In genomic region chr6:82040834-82041487, GRCm38 (mm10) we compare ENCODE assay signal across 9 mouse cellular contexts. TPM values are rescaled to one million over a fixed set of nuclear protein-coding genes. Genes with fewer than 3 reads are reported as not detected.
DNase-seq lines count a peak whose midpoint lies in the region; ATAC-seq and TF ChIP-seq lines count a peak whose summit lies in the region.
"Had no signal": no experiment of that assay in that cellular context is flagged by ENCODE, and none has a peak within 500 bp of the region (broad histone marks: within the 10 kb centered on the region; RNA-seq: fewer than 3 reads in every experiment).

TSS of gene Eva1a (plus strand) at chr6:82041043.

- DNase-seq in heart, embryonic 10.5 days (ENCODE audit: low spot score): no peak
- no peak for DNase-seq in heart, postnatal 36 days
- no peak for DNase-seq in testis, postnatal 14 days (ENCODE audit: low spot score)
- no peak for DNase-seq in layer of hippocampus, postnatal 25 days (ENCODE audit: extremely low spot score in 1 of 2, low spot score in 1 of 2)
- DNase-seq in cerebellum, adult 9-10 months: no peak
- DNase-seq in gastrocnemius, postnatal 25 days: no peak

- intact Hi-C loops in heart, postnatal 36 days (cut with DNase I): no loop called here

- peaks cover 34% of the 10 kb centered on the region for H3K4me1 ChIP-seq in heart, embryonic 10.5 days
- peaks cover 15% of the 10 kb centered on the region for H3K4me1 ChIP-seq in testis, adult 2 months (ENCODE audit: control insufficient read depth, insufficient read depth, low read length)
- peaks cover 11% of the 10 kb centered on the region; the same call in 1 of the 2 replicates for H3K4me1 ChIP-seq in neural tube, embryonic 14.5 days (ENCODE audit: control insufficient read depth, insufficient read depth, low read length)

- no peaks in the 10 kb centered on the region for H3K9me3 ChIP-seq in heart, embryonic 10.5 days
- no peaks in the 10 kb centered on the region for H3K9me3 ChIP-seq in neural tube, embryonic 14.5 days (ENCODE audit: control insufficient read depth, low read length)

- TF ChIP-seq CTCF in testis, adult 2 months (IDR thresholded peaks at IDR 0.05; ENCODE audit: control insufficient read depth, insufficient read depth, insufficient replicate concordance, low read depth, low read length): no peak

- 10% methylated on average over 11 of the region's 11 CpGs for WGBS in heart, embryonic 10.5 days
- WGBS in neural tube, embryonic 14.5 days: 17% methylated on average over 11 of the region's 11 CpGs

- H3K4me3 ChIP-seq in heart, embryonic 10.5 days: peak within 1 kb of the TSS; percentile 74
- peak within 1 kb of the TSS; percentile 74 for H3K4me3 ChIP-seq in testis, adult 2 months (ENCODE audit: control insufficient read depth, low read depth, low read length)
- H3K4me3 ChIP-seq in neural tube, embryonic 14.5 days (ENCODE audit: low read depth, low read length): peak within 1 kb of the TSS; percentile 36

- H3K9ac ChIP-seq in neural tube, embryonic 14.5 days (replicated peaks; ENCODE audit: low read depth, low read length): peak within 1 kb of the TSS; percentile 34; the same call in 1 of the 2 replicates

- peaks cover 56% of the 10 kb centered on the region for H3K27me3 ChIP-seq in heart, embryonic 10.5 days (ENCODE audit: insufficient read depth, poor library complexity, severe bottlenecking)
- H3K27me3 ChIP-seq in testis, adult 2 months (ENCODE audit: control insufficient read depth, insufficient read depth, low read length): no peaks in the 10 kb centered on the region
- peaks cover 21% of the 10 kb centered on the region for H3K27me3 ChIP-seq in neural tube, embryonic 14.5 days (ENCODE audit: control insufficient read depth, insufficient read depth, low read length)

- no peak for TF ChIP-seq POLR2A in testis, adult 2 months (IDR thresholded peaks at IDR 0.05; ENCODE audit: control insufficient read depth, low read depth, low read length)

- peak within 1 kb of the TSS; percentile 82 for H3K27ac ChIP-seq in heart, embryonic 10.5 days
- no peak within 1 kb of the TSS for H3K27ac ChIP-seq in testis, adult 2 months (ENCODE audit: control insufficient read depth, insufficient read depth, low read depth, low read length)
- no peak within 1 kb of the TSS for H3K27ac ChIP-seq in neural tube, embryonic 14.5 days (ENCODE audit: low read depth, low read length)

- no peak for ATAC-seq in neural tube, embryonic 14.5 days (ENCODE audit: low read depth)

- peak within 1 kb of the TSS; percentile 81 for H3K4me2 ChIP-seq in neural tube, embryonic 14.5 days (ENCODE audit: low read depth, low read length)

- H3K36me3 ChIP-seq in heart, embryonic 10.5 days: no peaks in the 10 kb centered on the region
- no peaks in the 10 kb centered on the region for H3K36me3 ChIP-seq in testis, adult 2 months (ENCODE audit: control insufficient read depth, insufficient read depth, low read length)
- H3K36me3 ChIP-seq in neural tube, embryonic 14.5 days (ENCODE audit: control insufficient read depth, insufficient read depth, low read length): no peaks in the 10 kb centered on the region

RNA-seq across cellular contexts. Expression of gene Eva1a, which starts in this region (rescaled TPM):
- polyA plus RNA-seq in heart, embryonic 10.5 days (2016; fragmentation: Nextera tagmentation; extraction: Ambion mirVana): 3.7 and 5.8 TPM in 2 replicates
- total RNA-seq in heart, postnatal 36 days (2021): 1 to 10 TPM; 2.6 to 2.8 TPM
- polyA plus RNA-seq in testis, adult 2 months (2012; rRNA removed): 0.80 and 1.2 TPM in 2 replicates
- 10 to 100 TPM; 14.6 to 16.9 TPM for total RNA-seq in layer of hippocampus, postnatal 25 days (2021)
- 0.70 and 0.90 TPM in 2 replicates for polyA plus RNA-seq in neural tube, embryonic 14.5 days (2014; fragmentation: Nextera tagmentation; extraction: Ambion mirVana)
- total RNA-seq in gastrocnemius, postnatal 25 days (2021): 1 to 10 TPM in 1 of 2 experiments, under 1 TPM in 1; 0.69 to 1.3 TPM
- total RNA-seq: hematopoietic stem cell, adult 5-6 weeks had no signal

Comparison
In these comparisons a context has a peak if more than half of its experiments do, and no peak if none do; other contexts are left out.
1. RNA of gene Eva1a (total RNA-seq): 14.6 to 16.9 TPM in layer of hippocampus, postnatal 25 days; 2.6 to 2.8 TPM in heart, postnatal 36 days and 0.69 to 1.3 TPM in gastrocnemius, postnatal 25 days; every median in the first group is over 4 times any median in the second.
2. Peak in every context shown above with its lines, with median percentiles within 50 percentile points of each other: H3K4me3 ChIP-seq.